Mouse (Mus musculus): ENCODE measurements around the gene Hypk. TPM values are rescaled to one million over a fixed set of nuclear protein-coding genes. Genes with fewer than 3 reads are reported as not detected.

Gene Hypk
- polyA plus RNA-seq, 1 experiment from 2014 or later, result 87.4 TPM

- DNase-seq, result no peak
- peaks cover 10% of the 10 kb centered on the region for H3K36me3 ChIP-seq (ENCODE audit: insufficient read depth)
- TF ChIP-seq CTCF (IDR thresholded peaks at IDR 0.05; ENCODE audit: low read depth), result no peak
- H3K4me2 ChIP-seq, result no peak overlapping the region
- ATAC-seq (ENCODE audit: insufficient read depth), result no peak
- no peaks in the 10 kb centered on the region for H3K9me3 ChIP-seq (ENCODE audit: low read depth, low read length)
- WGBS, result 75% methylated on average over 3 of the region's 3 CpGs
- no peak overlapping the region for H3K9ac ChIP-seq
- H3K4me1 ChIP-seq (ENCODE audit: insufficient read depth), result peaks cover 8% of the 10 kb centered on the region
- H3K27me3 ChIP-seq (ENCODE audit: insufficient read depth, low read length), result no peaks in the 10 kb centered on the region; the same call in 1 of the 2 replicates
- H3K4me3 ChIP-seq (ENCODE audit: low read depth, low read length), result no peak overlapping the region
- no peak overlapping the region for H3K27ac ChIP-seq (ENCODE audit: low read depth)
These were observed 6.1 kb upstream of the Hypk start for GRCm38 (mm10) chr2:121447006-121447405.

DNA sequence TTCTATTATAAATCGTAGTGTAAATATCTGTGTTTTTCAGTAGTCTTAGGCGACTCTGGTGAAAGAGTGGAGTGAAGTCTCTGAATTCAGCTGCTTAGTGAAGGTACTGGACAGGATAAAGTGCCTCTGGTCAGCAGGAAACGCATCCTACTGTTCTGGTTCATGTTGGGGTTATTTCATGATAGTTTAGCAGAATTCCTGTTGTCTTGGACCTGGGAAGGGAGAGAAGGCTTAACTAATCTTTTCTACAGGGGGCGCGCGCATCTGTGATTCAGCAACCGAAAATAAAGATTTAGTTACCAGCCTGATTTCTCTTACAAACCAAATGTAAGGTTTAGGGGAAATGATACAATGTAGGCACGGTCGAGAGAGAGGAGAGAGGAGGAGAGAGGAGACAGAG is 5.0 kb upstream of the Hypk start:
- WGBS, result 11% methylated on average over 9 of the region's 9 CpGs
- Histone ChIP-seq H3K36me3 (ENCODE audit: insufficient read depth) (peaks cover 21% of the 10 kb centered on the region), H3K4me1 (ENCODE audit: insufficient read depth) (peaks cover 5% of the 10 kb centered on the region; the same call in 1 of the 2 replicates), H3K9ac (peak overlapping the region; percentile 62), H3K27me3 (ENCODE audit: insufficient read depth, low read length) (no peaks in the 10 kb centered on the region), H3K4me2 (peak overlapping the region; percentile 86), H3K27ac (ENCODE audit: low read depth) (peak overlapping the region; percentile 97), H3K9me3 (ENCODE audit: low read depth, low read length) (no peaks in the 10 kb centered on the region), H3K4me3 (ENCODE audit: low read depth, low read length) (peak overlapping the region; percentile 99)
- DNase-seq (peak; percentile 80), ATAC-seq (ENCODE audit: insufficient read depth) (no peak)
- TF ChIP-seq CTCF (IDR thresholded peaks at IDR 0.05; ENCODE audit: low read depth), result peak; percentile 31

- peak; percentile 97 for ATAC-seq (ENCODE audit: insufficient read depth)
- H3K9ac ChIP-seq, result peak within 1 kb of the TSS; percentile 94
- 1% methylated on average over 71 of the region's 74 CpGs for WGBS
These were observed 4.2 kb upstream of the Hypk start, which contains the start of gene Serf2 for GRCm38 (mm10) chr2:121448739-121449535. Gene Serf2 (plus strand): TSS chr2:121449195.

GRCm38 (mm10) chr2:121449545-121450011 is 3.5 kb upstream of the Hypk start:
- Histone ChIP-seq H3K4me1 (ENCODE audit: insufficient read depth) (0 out of 2 replicates have a peak, but pooled peaks cover 4% of the 10 kb centered on the region), H3K9ac (peak overlapping the region; percentile 94), H3K36me3 (ENCODE audit: insufficient read depth) (peaks cover 32% of the 10 kb centered on the region), H3K27ac (ENCODE audit: low read depth) (peak overlapping the region; percentile 95), H3K27me3 (ENCODE audit: insufficient read depth, low read length) (no peaks in the 10 kb centered on the region), H3K4me3 (ENCODE audit: low read depth, low read length) (peak overlapping the region; percentile 99), H3K4me2 (peak overlapping the region; percentile 89), H3K9me3 (ENCODE audit: low read depth, low read length) (no peaks in the 10 kb centered on the region)
- 0% methylated on average over 52 of the region's 54 CpGs for WGBS
- TF ChIP-seq CTCF (IDR thresholded peaks at IDR 0.05; ENCODE audit: low read depth), result no peak
- peak; percentile 56 for ATAC-seq (ENCODE audit: insufficient read depth)
- DNase-seq, result no peak

More at GRCm38 (mm10) chr2:121448739-121449535, 4.2 kb upstream of the Hypk start, which contains the start of gene Serf2:
- Histone ChIP-seq H3K9me3 (ENCODE audit: low read depth, low read length) (no peaks in the 10 kb centered on the region), H3K4me1 (ENCODE audit: insufficient read depth) (0 out of 2 replicates have a peak, but pooled peaks cover 4% of the 10 kb centered on the region), H3K36me3 (ENCODE audit: insufficient read depth) (peaks cover 29% of the 10 kb centered on the region), H3K27me3 (ENCODE audit: insufficient read depth, low read length) (no peaks in the 10 kb centered on the region), H3K4me3 (ENCODE audit: low read depth, low read length) (peak within 1 kb of the TSS; percentile 99), H3K4me2 (peak within 1 kb of the TSS; percentile 89), H3K27ac (ENCODE audit: low read depth) (peak within 1 kb of the TSS; percentile 97)
- no peak for TF ChIP-seq CTCF (IDR thresholded peaks at IDR 0.05; ENCODE audit: low read depth)
- peak; percentile 99 for DNase-seq

DNA sequence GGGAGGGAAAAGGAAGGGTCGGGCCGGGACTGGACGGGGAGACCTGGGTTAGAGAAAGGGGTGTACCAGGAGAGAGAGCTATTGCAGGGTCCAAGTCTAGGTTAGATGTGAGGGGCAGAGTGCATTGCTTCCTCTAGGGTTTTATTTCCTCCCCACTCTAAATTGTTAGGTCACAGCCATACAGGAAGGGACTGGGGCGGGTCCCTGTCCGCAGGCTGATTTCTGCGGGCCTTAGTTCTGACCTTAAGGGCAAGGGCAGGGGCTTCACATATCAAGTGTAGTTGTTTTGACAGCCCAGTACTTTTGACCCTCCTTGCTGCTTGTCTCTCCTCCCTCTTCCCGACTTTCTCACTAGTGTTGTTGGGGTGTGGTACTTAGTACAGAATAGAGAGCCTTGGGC is 3.0 kb upstream of the Hypk start:
- WGBS, result under 1% methylated on average over 7 of the region's 7 CpGs

GRCm38 (mm10) chr2:121452361-121452760 is 729 bp upstream of the Hypk start:
- WGBS, result 77% methylated on average over 4 of the region's 4 CpGs
- H3K4me3 ChIP-seq (ENCODE audit: low read depth, low read length), result no peak overlapping the region
- peaks cover 32% of the 10 kb centered on the region for H3K36me3 ChIP-seq (ENCODE audit: insufficient read depth)
- peaks cover 4% of the 10 kb centered on the region; the same call in 1 of the 2 replicates for H3K4me1 ChIP-seq (ENCODE audit: insufficient read depth)
- no peak overlapping the region for H3K27ac ChIP-seq (ENCODE audit: low read depth)
- no peak for ATAC-seq (ENCODE audit: insufficient read depth)
- no peak for DNase-seq
- TF ChIP-seq CTCF (IDR thresholded peaks at IDR 0.05; ENCODE audit: low read depth), result no peak
- H3K27me3 ChIP-seq (ENCODE audit: insufficient read depth, low read length), result no peaks in the 10 kb centered on the region
- H3K9me3 ChIP-seq (ENCODE audit: low read depth, low read length), result no peaks in the 10 kb centered on the region
- H3K9ac ChIP-seq, result peak overlapping the region; percentile 13; the same call in 1 of the 2 replicates
- H3K4me2 ChIP-seq, result no peak overlapping the region

More for the DNA sequence above, 3.0 kb upstream of the Hypk start:
- Histone ChIP-seq H3K9me3 (ENCODE audit: low read depth, low read length) (no peaks in the 10 kb centered on the region), H3K27ac (ENCODE audit: low read depth) (peak overlapping the region; percentile 95), H3K27me3 (ENCODE audit: insufficient read depth, low read length) (no peaks in the 10 kb centered on the region), H3K4me1 (ENCODE audit: insufficient read depth) (0 out of 2 replicates have a peak, but pooled peaks cover 4% of the 10 kb centered on the region), H3K9ac (peak overlapping the region; percentile 94), H3K36me3 (ENCODE audit: insufficient read depth) (peaks cover 32% of the 10 kb centered on the region), H3K4me3 (ENCODE audit: low read depth, low read length) (peak overlapping the region; percentile 99), H3K4me2 (peak overlapping the region; percentile 89)
- ATAC-seq (ENCODE audit: insufficient read depth) (0 out of 2 replicates have a peak, but pooled peaks have one; percentile 5), DNase-seq (peak; percentile 24)
- TF ChIP-seq CTCF (IDR thresholded peaks at IDR 0.05; ENCODE audit: low read depth), result no peak; the same call in 1 of the 2 replicates

- no peak for TF ChIP-seq CTCF (IDR thresholded peaks at IDR 0.05; ENCODE audit: low read depth)
- no peaks in the 10 kb centered on the region for H3K27me3 ChIP-seq (ENCODE audit: insufficient read depth, low read length)
- no peak overlapping the region for H3K27ac ChIP-seq (ENCODE audit: low read depth)
- WGBS, result 80% methylated on average over 6 of the region's 6 CpGs
- no peak overlapping the region for H3K9ac ChIP-seq
- H3K4me2 ChIP-seq, result no peak overlapping the region
- peaks cover 4% of the 10 kb centered on the region; the same call in 1 of the 2 replicates for H3K4me1 ChIP-seq (ENCODE audit: insufficient read depth)
- H3K36me3 ChIP-seq (ENCODE audit: insufficient read depth), result peaks cover 39% of the 10 kb centered on the region
- H3K9me3 ChIP-seq (ENCODE audit: low read depth, low read length), result no peaks in the 10 kb centered on the region
- no peak for DNase-seq
- H3K4me3 ChIP-seq (ENCODE audit: low read depth, low read length), result no peak overlapping the region
- ATAC-seq (ENCODE audit: insufficient read depth), result no peak
These were observed 827 bp downstream of the Hypk start for GRCm38 (mm10) chr2:121453917-121454316.

Measured in lung, embryonic 14.5 days (tissue).